Mouse (Mus musculus): ENCODE data around the gene Samd10. TPM values are rescaled to one million over a fixed set of nuclear protein-coding genes. Genes with fewer than 3 reads are reported as not detected.
A peak's percentile ranks its signal among the peaks of the same experiment; 100 is the strongest.

The Samd10 gene
- polyA plus RNA-seq, 1 experiment from 2014 or later: 22.7 TPM

- 89% methylated on average over 11 of the region's 11 CpGs for WGBS
- H3K27ac ChIP-seq (replicated peaks; ENCODE audit: low read depth, low read length): no peak overlapping the region
- no peaks in the 10 kb centered on the region for H3K27me3 ChIP-seq (ENCODE audit: control insufficient read depth, insufficient read depth, low read length)
- no peaks in the 10 kb centered on the region for H3K9me3 ChIP-seq (replicated peaks; ENCODE audit: control insufficient read depth, low read length)
- DNase-seq (ENCODE audit: low spot score): no peak
- H3K4me1 ChIP-seq (ENCODE audit: control insufficient read depth, insufficient read depth, low read length): no peaks in the 10 kb centered on the region
- H3K4me3 ChIP-seq (ENCODE audit: low read depth, low read length): no peak overlapping the region
- no peak for ATAC-seq (replicated peaks; ENCODE audit: insufficient number of reproducible peaks, low FRiP score, low TSS enrichment, low read depth)
- H3K36me3 ChIP-seq (replicated peaks; ENCODE audit: control insufficient read depth, insufficient read depth, low read depth, low read length): no peaks in the 10 kb centered on the region; the same call in 1 of the 2 replicates
- H3K4me2 ChIP-seq (ENCODE audit: low read depth, low read length): no peak overlapping the region
- H3K9ac ChIP-seq (replicated peaks; ENCODE audit: low read length): no peak overlapping the region
These were observed 26.9 kb downstream of the Samd10 start for GRCm38 (mm10) chr2:181571941-181572670.

- no peak overlapping the region for H3K4me3 ChIP-seq (ENCODE audit: low read depth, low read length)
- no peak for DNase-seq (ENCODE audit: low spot score)
These were observed 28.0 kb downstream of the Samd10 start for GRCm38 (mm10) chr2:181570921-181571595.

DNA sequence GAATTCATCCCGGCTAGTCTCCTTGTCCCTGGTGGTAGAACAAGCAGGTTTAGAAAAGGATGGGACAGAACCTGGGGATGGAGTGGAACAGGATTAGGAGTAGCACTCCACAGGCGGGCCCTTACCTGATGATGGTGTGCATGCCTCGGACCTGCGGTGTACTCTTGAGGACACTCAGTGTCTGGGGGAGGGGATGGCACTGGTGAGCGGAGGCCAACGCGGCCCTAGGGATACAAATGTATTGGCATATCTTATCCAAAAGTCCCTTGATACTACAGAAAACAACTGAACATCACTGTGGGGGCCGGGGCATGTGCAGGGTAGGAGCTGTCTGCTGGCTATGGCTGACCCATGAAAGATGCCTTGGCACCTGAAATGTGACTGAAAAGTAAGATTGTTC, 28.6 kb downstream of the Samd10 start:
- ATAC-seq (replicated peaks; ENCODE audit: insufficient number of reproducible peaks, low FRiP score, low TSS enrichment, low read depth) (no peak), DNase-seq (ENCODE audit: low spot score) (no peak)
- H3K9ac ChIP-seq (replicated peaks; ENCODE audit: low read length): no peak overlapping the region
- H3K36me3 ChIP-seq (replicated peaks; ENCODE audit: control insufficient read depth, insufficient read depth, low read depth, low read length): no peaks in the 10 kb centered on the region; the same call in 1 of the 2 replicates
- H3K27ac ChIP-seq (replicated peaks; ENCODE audit: low read depth, low read length): no peak overlapping the region
- H3K4me2 ChIP-seq (ENCODE audit: low read depth, low read length): no peak overlapping the region
- no peaks in the 10 kb centered on the region for H3K4me1 ChIP-seq (ENCODE audit: control insufficient read depth, insufficient read depth, low read length)
- 90% methylated on average over 8 of the region's 8 CpGs for WGBS
- no peaks in the 10 kb centered on the region for H3K27me3 ChIP-seq (ENCODE audit: control insufficient read depth, insufficient read depth, low read length)
- H3K9me3 ChIP-seq (replicated peaks; ENCODE audit: control insufficient read depth, low read length): no peaks in the 10 kb centered on the region
- H3K4me3 ChIP-seq (ENCODE audit: low read depth, low read length): no peak overlapping the region

More at GRCm38 (mm10) chr2:181570921-181571595, 28.0 kb downstream of the Samd10 start:
- no peak for ATAC-seq (replicated peaks; ENCODE audit: insufficient number of reproducible peaks, low FRiP score, low TSS enrichment, low read depth)
- no peak overlapping the region for H3K9ac ChIP-seq (replicated peaks; ENCODE audit: low read length)
- 67% methylated on average over 6 of the region's 6 CpGs for WGBS
- H3K36me3 ChIP-seq (replicated peaks; ENCODE audit: control insufficient read depth, insufficient read depth, low read depth, low read length): no peaks in the 10 kb centered on the region; the same call in 1 of the 2 replicates
- no peaks in the 10 kb centered on the region for H3K27me3 ChIP-seq (ENCODE audit: control insufficient read depth, insufficient read depth, low read length)
- H3K27ac ChIP-seq (replicated peaks; ENCODE audit: low read depth, low read length): no peak overlapping the region
- H3K9me3 ChIP-seq (replicated peaks; ENCODE audit: control insufficient read depth, low read length): no peaks in the 10 kb centered on the region
- no peak overlapping the region for H3K4me2 ChIP-seq (ENCODE audit: low read depth, low read length)
- no peaks in the 10 kb centered on the region for H3K4me1 ChIP-seq (ENCODE audit: control insufficient read depth, insufficient read depth, low read length)

DNA sequence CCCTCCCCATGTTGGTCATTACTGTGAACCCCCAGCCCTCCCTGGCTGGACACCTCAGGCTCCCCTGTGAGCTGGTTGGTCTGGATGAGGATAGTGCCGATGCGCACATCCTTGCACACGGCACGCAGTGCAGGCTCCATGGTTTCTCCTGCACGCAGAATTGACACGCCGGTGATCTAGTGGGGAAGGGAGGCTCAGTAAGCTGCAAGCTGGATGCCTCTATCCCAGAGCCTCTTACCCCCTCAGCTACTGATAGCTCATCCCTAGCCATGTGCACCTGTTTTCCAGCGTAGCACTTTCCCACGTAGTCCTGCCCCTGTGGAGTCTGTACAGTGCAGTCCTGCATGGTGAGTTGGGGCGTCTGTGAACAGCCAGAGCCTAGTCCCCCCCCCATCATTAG, 29.2 kb downstream of the Samd10 start:
- DNase-seq (ENCODE audit: low spot score): no peak
- Histone ChIP-seq H3K27ac (replicated peaks; ENCODE audit: low read depth, low read length) (no peak overlapping the region), H3K4me3 (ENCODE audit: low read depth, low read length) (no peak overlapping the region), H3K9me3 (replicated peaks; ENCODE audit: control insufficient read depth, low read length) (no peaks in the 10 kb centered on the region), H3K4me2 (ENCODE audit: low read depth, low read length) (no peak overlapping the region), H3K27me3 (ENCODE audit: control insufficient read depth, insufficient read depth, low read length) (no peaks in the 10 kb centered on the region), H3K9ac (replicated peaks; ENCODE audit: low read length) (no peak overlapping the region), H3K36me3 (replicated peaks; ENCODE audit: control insufficient read depth, insufficient read depth, low read depth, low read length) (no peaks in the 10 kb centered on the region; the same call in 1 of the 2 replicates), H3K4me1 (ENCODE audit: control insufficient read depth, insufficient read depth, low read length) (no peaks in the 10 kb centered on the region)
- WGBS: 88% methylated on average over 8 of the region's 10 CpGs
- no peak for ATAC-seq (replicated peaks; ENCODE audit: insufficient number of reproducible peaks, low FRiP score, low TSS enrichment, low read depth)

DNA sequence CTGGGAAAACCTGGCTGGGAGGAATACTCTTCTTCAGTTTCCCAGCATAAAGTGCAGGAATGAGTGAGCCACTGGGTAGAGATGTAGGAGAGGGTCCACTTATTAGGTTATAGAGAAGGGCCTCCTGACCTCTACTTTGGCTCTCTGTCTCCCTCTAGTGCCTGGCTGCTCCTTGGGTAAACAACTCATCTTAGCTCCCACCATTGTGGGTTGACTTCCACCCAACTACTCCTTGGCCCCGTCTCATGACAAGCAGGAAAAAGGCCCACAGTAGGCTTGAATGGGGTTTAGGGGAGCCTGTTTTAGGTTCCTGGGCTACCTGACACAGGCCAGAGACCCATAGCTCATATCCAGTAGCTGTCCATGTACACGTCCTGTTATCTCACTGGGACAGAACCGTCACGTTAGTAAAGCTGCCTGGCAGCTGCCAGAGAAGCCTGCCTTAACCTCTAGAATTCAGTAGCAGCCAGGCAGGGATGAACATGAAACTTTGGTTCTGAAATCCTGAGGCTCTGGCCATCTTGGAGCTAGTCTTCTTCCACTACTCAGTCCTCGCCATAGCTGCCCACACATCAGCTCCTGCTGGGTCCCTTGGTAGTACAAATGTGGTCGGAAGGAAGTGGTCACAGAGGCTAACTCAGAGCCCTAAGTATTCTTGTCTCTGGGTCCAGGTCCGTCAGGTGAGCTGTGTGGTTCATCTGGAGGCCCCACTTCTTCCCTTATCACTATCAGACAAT, 30.6 kb downstream of the Samd10 start:
- Histone ChIP-seq H3K4me2 (ENCODE audit: low read depth, low read length) (no peak overlapping the region), H3K9me3 (replicated peaks; ENCODE audit: control insufficient read depth, low read length) (no peaks in the 10 kb centered on the region), H3K9ac (replicated peaks; ENCODE audit: low read length) (no peak overlapping the region), H3K4me1 (ENCODE audit: control insufficient read depth, insufficient read depth, low read length) (no peaks in the 10 kb centered on the region), H3K27ac (replicated peaks; ENCODE audit: low read depth, low read length) (no peak overlapping the region), H3K4me3 (ENCODE audit: low read depth, low read length) (no peak overlapping the region), H3K27me3 (ENCODE audit: control insufficient read depth, insufficient read depth, low read length) (no peaks in the 10 kb centered on the region), H3K36me3 (replicated peaks; ENCODE audit: control insufficient read depth, insufficient read depth, low read depth, low read length) (no peaks in the 10 kb centered on the region)
- WGBS: 83% methylated on average over 7 of the region's 7 CpGs
- DNase-seq (ENCODE audit: low spot score): peak; percentile 63
- ATAC-seq (replicated peaks; ENCODE audit: insufficient number of reproducible peaks, low FRiP score, low TSS enrichment, low read depth): no peak

GRCm38 (mm10) chr2:181567338-181567737, 31.7 kb downstream of the Samd10 start:
- 82% methylated on average over 3 of the region's 3 CpGs for WGBS
- Histone ChIP-seq H3K9me3 (replicated peaks; ENCODE audit: control insufficient read depth, low read length) (no peaks in the 10 kb centered on the region), H3K27ac (replicated peaks; ENCODE audit: low read depth, low read length) (no peak overlapping the region), H3K9ac (replicated peaks; ENCODE audit: low read length) (no peak overlapping the region), H3K36me3 (replicated peaks; ENCODE audit: control insufficient read depth, insufficient read depth, low read depth, low read length) (no peaks in the 10 kb centered on the region), H3K27me3 (ENCODE audit: control insufficient read depth, insufficient read depth, low read length) (no peaks in the 10 kb centered on the region), H3K4me2 (ENCODE audit: low read depth, low read length) (no peak overlapping the region), H3K4me3 (ENCODE audit: low read depth, low read length) (no peak overlapping the region), H3K4me1 (ENCODE audit: control insufficient read depth, insufficient read depth, low read length) (no peaks in the 10 kb centered on the region)
- no peak for DNase-seq (ENCODE audit: low spot score)
- ATAC-seq (replicated peaks; ENCODE audit: insufficient number of reproducible peaks, low FRiP score, low TSS enrichment, low read depth): no peak

DNA sequence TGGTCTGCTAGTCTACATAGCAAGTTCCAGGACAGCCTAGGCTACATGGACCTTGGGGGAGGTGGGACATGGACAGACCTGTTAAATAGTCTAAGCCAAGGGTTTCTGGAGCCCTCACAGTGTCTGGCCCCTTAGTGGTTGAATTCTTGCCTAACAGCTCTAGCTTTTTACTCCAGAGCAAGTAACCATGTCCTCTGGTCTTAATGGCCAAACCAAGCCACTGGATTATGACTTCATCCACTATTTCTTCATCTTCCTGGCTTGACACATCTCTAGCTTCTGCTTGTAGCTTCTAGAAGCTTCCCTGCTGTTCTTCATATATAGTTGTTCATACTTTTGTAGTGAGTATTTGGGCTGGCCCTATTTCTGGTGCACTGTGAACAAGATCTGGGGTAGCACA, 45.2 kb downstream of the Samd10 start:
- Histone ChIP-seq H3K9ac (replicated peaks; ENCODE audit: low read length) (no peak overlapping the region), H3K36me3 (replicated peaks; ENCODE audit: control insufficient read depth, insufficient read depth, low read depth, low read length) (peaks cover 13% of the 10 kb centered on the region), H3K9me3 (replicated peaks; ENCODE audit: control insufficient read depth, low read length) (no peaks in the 10 kb centered on the region), H3K4me1 (ENCODE audit: control insufficient read depth, insufficient read depth, low read length) (no peaks in the 10 kb centered on the region), H3K4me2 (ENCODE audit: low read depth, low read length) (no peak overlapping the region), H3K27me3 (ENCODE audit: control insufficient read depth, insufficient read depth, low read length) (no peaks in the 10 kb centered on the region), H3K4me3 (ENCODE audit: low read depth, low read length) (no peak overlapping the region), H3K27ac (replicated peaks; ENCODE audit: low read depth, low read length) (no peak overlapping the region)
- no peak for ATAC-seq (replicated peaks; ENCODE audit: insufficient number of reproducible peaks, low FRiP score, low TSS enrichment, low read depth)
- DNase-seq (ENCODE audit: low spot score): no peak

DNA sequence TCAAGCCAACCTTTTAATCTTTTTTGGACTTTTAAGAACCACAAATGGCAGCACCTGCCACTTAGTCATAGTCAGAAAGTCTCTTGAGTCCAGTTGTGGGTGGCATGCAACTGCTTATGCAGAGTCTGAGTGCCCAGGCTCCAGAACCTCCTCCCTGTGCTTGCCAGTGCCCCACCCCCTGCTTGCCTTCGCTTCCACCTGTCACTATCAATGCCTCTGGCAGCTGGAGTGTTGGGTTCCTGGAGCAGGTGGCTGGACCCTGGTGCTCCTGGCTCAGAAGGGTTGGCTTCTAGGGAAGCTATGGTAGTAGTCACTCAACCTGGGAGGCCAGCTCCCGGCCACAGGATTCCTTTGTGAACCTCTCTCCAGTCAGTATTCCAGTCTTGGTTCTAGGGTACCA, 48.8 kb downstream of the Samd10 start:
- Histone ChIP-seq H3K4me2 (ENCODE audit: low read depth, low read length) (no peak overlapping the region), H3K9ac (replicated peaks; ENCODE audit: low read length) (no peak overlapping the region), H3K4me1 (ENCODE audit: control insufficient read depth, insufficient read depth, low read length) (no peaks in the 10 kb centered on the region), H3K9me3 (replicated peaks; ENCODE audit: control insufficient read depth, low read length) (no peaks in the 10 kb centered on the region), H3K36me3 (replicated peaks; ENCODE audit: control insufficient read depth, insufficient read depth, low read depth, low read length) (peaks cover 13% of the 10 kb centered on the region), H3K27me3 (ENCODE audit: control insufficient read depth, insufficient read depth, low read length) (no peaks in the 10 kb centered on the region), H3K27ac (replicated peaks; ENCODE audit: low read depth, low read length) (no peak overlapping the region), H3K4me3 (ENCODE audit: low read depth, low read length) (no peak overlapping the region)
- no peak for DNase-seq (ENCODE audit: low spot score)
- ATAC-seq (replicated peaks; ENCODE audit: insufficient number of reproducible peaks, low FRiP score, low TSS enrichment, low read depth): no peak
- 81% methylated on average over 2 of the region's 2 CpGs for WGBS

Measured in embryonic facial prominence, embryonic 11.5 days (tissue).